Mouse (Mus musculus) hindbrain, embryonic 12.5 days (tissue): Measurements from ENCODE around the gene Vcp. TPM values are rescaled to one million over a fixed set of nuclear protein-coding genes. Genes with fewer than 3 reads are reported as not detected.

Experiments used
- ATAC-seq: fragments of 200-750 bp; cut with Nextera tagmentation; 2 replicates; pipeline ENCODE4 v1.8.0; 2017; ENCODE audit warnings: moderate TSS enrichment; ENCODE audit not compliant: low FRiP score
- H3K27ac ChIP-seq: fragments of 300-500 bp; sonication (generic); 2 replicates; pipeline ENCODE4 v1.5.1; 2016; ENCODE audit warnings: mild to moderate bottlenecking
- H3K27me3 ChIP-seq: fragments of 300-500 bp; sonication (generic); 2 replicates; pipeline ENCODE4 v1.6.1; 2016; ENCODE audit warnings: mild to moderate bottlenecking
- H3K36me3 ChIP-seq: fragments of 300-500 bp; sonication (generic); 2 replicates; pipeline ENCODE4 v1.6.1; 2016; ENCODE audit warnings: mild to moderate bottlenecking
- H3K4me1 ChIP-seq: fragments of 300-500 bp; sonication (generic); 2 replicates; pipeline ENCODE4 v1.6.1; 2016
- H3K4me2 ChIP-seq: fragments of 300-500 bp; sonication (generic); replicated peaks from 2 replicates; pipeline ENCODE4 v1.6.1; 2016; ENCODE audit warnings: mild to moderate bottlenecking
- H3K4me3 ChIP-seq: fragments of 300-500 bp; sonication (generic); 2 replicates; pipeline ENCODE4 v1.5.1; 2016; ENCODE audit warnings: mild to moderate bottlenecking
- H3K9ac ChIP-seq: fragments of 300-500 bp; sonication (generic); 2 replicates; pipeline ENCODE4 v1.6.1; 2016; ENCODE audit warnings: mild to moderate bottlenecking, moderate library complexity
- H3K9me3 ChIP-seq: fragments of 300-500 bp; sonication (generic); replicated peaks from 2 replicates; pipeline ENCODE4 v1.6.1; 2016; ENCODE audit warnings: mild to moderate bottlenecking
- WGBS: fragments of 180-500 bp; shearing (Covaris S2); methylation state at CpG from one replicate; pipeline ENCODE4 v1.1.7; 2016; 5-methylcytosine and 5-hydroxymethylcytosine counted together
- polyA plus RNA-seq: library from polyadenylated mRNA; unstranded; fragments of >200 nt; fragmentation: Nextera tagmentation; extraction: Ambion mirVana; gene quantifications from 2 replicates; pipeline ENCODE4 v1.2.1, GENCODE M21; 2016

Gene Vcp
- polyA plus RNA-seq, 1 experiment from 2014 or later: 626 TPM

DNA sequence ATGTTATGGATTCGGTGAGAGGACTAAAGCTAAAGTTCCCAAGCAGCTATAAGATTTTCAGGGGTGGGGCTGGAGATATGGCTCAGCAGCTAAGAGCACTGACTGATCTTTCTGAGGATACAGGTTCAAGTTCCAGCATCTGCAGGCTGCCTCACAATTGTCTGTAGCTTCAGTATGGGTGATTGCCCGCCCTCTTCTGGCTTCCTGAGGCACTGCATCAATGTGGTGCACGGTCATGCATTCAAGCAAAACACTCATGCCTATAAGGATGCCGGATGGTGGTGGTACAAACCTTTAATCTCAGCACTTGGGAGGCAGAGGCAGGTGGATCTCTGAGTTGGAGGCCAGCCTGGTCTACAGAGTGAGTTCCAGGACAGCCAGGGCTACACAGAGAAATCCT is 38.7 kb downstream of the Vcp start:
- ATAC-seq: no peak
- 33% methylated on average over 4 of the region's 4 CpGs for WGBS
- no peaks in the 10 kb centered on the region for H3K27me3 ChIP-seq
- H3K27ac ChIP-seq: no peak overlapping the region
- no peaks in the 10 kb centered on the region for H3K9me3 ChIP-seq
- peaks cover 10% of the 10 kb centered on the region for H3K4me1 ChIP-seq
- no peak overlapping the region for H3K4me3 ChIP-seq
- peaks cover 23% of the 10 kb centered on the region for H3K36me3 ChIP-seq
- H3K4me2 ChIP-seq: no peak overlapping the region
- no peak overlapping the region for H3K9ac ChIP-seq

DNA sequence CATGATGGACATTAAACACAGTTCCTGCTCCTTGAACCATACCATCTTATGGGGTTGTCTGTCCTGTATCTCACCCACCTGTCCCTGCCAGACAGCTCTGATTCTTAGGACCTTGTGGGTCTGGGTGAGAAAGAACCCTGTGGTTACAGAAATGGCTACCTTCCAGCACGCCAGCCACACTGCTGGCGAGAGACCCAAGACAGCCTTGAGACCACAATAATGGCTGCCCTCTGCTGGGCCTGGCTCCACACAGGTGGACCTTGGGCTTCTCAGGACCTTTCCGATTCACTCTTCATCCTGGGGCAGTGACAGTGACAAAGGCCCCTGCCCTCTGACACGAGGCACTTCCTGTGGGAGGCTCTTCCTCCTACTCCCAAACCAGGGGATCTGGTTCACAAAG is 40.9 kb downstream of the Vcp start:
- Histone ChIP-seq H3K4me1 (peaks cover 8% of the 10 kb centered on the region), H3K4me2 (no peak overlapping the region), H3K9ac (no peak overlapping the region), H3K27ac (no peak overlapping the region), H3K4me3 (no peak overlapping the region), H3K36me3 (peaks cover 35% of the 10 kb centered on the region), H3K9me3 (no peaks in the 10 kb centered on the region), H3K27me3 (no peaks in the 10 kb centered on the region)
- WGBS: 78% methylated on average over 4 of the region's 4 CpGs
- no peak for ATAC-seq

DNA sequence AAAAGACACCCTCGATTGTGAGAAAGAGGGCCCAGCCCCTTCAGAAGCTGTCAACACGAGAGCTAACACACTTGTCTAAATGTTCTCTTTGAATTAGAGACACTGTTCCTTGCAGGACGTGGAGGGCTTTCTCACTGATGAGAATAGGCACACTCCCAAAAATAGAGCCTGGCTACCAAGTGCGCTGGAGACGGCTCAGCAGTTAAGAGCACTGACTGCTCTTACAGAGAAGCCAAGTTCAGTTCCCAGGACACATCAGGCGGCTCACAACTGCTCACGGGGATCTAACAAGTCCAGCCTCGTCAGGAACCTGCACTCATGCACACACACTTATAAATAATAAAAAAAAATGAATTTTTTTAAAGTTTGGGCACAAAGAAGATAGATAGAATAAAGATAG is 41.4 kb downstream of the Vcp start:
- Histone ChIP-seq H3K27ac (no peak overlapping the region), H3K9ac (no peak overlapping the region), H3K4me2 (no peak overlapping the region), H3K4me1 (peaks cover 13% of the 10 kb centered on the region), H3K4me3 (no peak overlapping the region), H3K9me3 (no peaks in the 10 kb centered on the region), H3K36me3 (peaks cover 35% of the 10 kb centered on the region), H3K27me3 (no peaks in the 10 kb centered on the region)
- no peak for ATAC-seq
- WGBS: 78% methylated on average over 8 of the region's 8 CpGs

DNA sequence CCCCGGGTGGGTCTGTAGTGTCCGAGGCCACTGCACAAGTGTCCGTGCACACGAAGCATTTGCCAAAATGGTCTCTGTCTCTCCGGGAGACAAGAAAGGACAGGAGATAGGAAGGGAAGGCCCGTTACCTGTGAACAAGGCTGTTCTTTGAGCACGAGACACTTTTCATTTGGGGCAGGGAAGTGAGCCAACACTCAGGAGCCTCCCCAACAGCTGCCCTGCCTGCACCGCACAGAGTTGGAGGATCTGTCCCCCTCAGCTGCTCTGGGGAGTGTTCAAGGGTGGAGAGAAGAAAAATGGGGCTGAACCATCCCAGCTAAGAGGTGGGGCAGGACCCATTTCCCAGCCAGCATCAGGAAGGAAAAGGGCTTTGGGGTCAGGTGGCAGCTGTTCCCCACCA is 42.3 kb downstream of the Vcp start:
- ATAC-seq: no peak
- H3K9me3 ChIP-seq: no peaks in the 10 kb centered on the region
- H3K4me3 ChIP-seq: no peak overlapping the region
- H3K36me3 ChIP-seq: peaks cover 35% of the 10 kb centered on the region
- no peak overlapping the region for H3K9ac ChIP-seq
- no peak overlapping the region for H3K4me2 ChIP-seq
- H3K4me1 ChIP-seq: peaks cover 22% of the 10 kb centered on the region
- H3K27ac ChIP-seq: no peak overlapping the region
- whole genome bisulfite sequencing: 88% methylated on average over 8 of the region's 8 CpGs
- H3K27me3 ChIP-seq: no peaks in the 10 kb centered on the region

DNA sequence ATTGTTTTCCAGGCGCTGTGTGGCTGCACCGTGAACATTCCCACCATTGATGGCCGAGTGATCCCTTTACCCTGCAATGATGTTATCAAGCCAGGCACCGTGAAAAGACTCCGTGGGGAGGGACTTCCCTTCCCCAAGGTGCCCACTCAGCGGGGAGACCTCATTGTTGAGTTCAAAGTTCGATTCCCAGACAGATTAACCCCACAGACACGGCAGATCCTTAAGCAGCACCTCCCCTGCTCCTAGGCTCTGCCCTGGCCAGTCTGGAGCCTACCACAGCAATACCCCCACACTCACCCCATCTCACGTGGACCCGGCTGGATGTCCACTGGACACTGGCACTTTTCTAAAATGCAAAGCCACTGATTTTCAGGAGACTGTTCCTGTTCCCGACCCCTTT is 43.0 kb downstream of the Vcp start:
- Histone ChIP-seq H3K27ac (no peak overlapping the region), H3K4me1 (peaks cover 29% of the 10 kb centered on the region), H3K27me3 (no peaks in the 10 kb centered on the region), H3K9ac (no peak overlapping the region), H3K4me2 (no peak overlapping the region), H3K9me3 (no peaks in the 10 kb centered on the region), H3K4me3 (no peak overlapping the region), H3K36me3 (peaks cover 35% of the 10 kb centered on the region)
- whole genome bisulfite sequencing: 82% methylated on average over 11 of the region's 11 CpGs
- ATAC-seq: no peak

DNA sequence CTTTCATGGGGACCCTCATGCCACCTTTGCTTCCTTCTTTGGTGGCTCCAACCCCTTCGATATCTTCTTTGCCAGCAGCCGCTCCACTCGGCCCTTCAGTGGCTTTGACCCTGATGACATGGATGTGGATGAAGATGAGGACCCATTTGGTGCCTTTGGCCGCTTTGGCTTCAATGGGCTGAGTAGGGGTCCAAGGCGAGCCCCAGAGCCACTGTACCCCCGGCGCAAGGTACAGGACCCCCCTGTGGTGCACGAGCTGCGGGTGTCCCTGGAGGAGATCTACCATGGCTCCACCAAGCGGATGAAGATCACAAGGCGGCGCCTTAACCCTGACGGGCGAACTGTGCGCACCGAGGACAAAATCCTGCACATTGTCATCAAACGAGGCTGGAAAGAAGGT is 43.7 kb downstream of the Vcp start:
- Histone ChIP-seq H3K4me1 (peaks cover 36% of the 10 kb centered on the region), H3K27me3 (no peaks in the 10 kb centered on the region), H3K9me3 (no peaks in the 10 kb centered on the region), H3K4me2 (no peak overlapping the region), H3K27ac (no peak overlapping the region), H3K36me3 (peaks cover 35% of the 10 kb centered on the region), H3K4me3 (no peak overlapping the region), H3K9ac (no peak overlapping the region)
- no peak for ATAC-seq
- 93% methylated on average over 17 of the region's 17 CpGs for WGBS

DNA sequence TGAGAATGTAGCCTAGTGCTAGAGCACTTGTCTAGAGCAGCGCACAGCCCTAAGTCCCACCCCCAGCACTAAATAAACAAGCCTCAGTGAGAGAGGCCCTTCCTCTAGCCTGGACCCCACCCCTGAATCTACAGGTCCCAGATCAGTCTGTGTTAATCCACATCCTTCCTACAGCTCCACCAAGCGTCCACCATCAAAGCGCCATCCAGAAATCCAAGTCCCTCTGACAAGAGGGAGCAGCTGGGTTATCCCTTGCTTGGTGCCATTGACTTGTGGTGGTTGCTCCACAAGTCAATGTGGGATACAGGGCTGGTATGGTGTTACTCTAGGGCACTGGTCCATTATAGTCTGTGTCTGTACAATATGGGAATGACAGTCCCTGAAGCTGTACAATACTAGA is 45.1 kb downstream of the Vcp start:
- no peak overlapping the region for H3K4me3 ChIP-seq
- peaks cover 35% of the 10 kb centered on the region for H3K36me3 ChIP-seq

DNA sequence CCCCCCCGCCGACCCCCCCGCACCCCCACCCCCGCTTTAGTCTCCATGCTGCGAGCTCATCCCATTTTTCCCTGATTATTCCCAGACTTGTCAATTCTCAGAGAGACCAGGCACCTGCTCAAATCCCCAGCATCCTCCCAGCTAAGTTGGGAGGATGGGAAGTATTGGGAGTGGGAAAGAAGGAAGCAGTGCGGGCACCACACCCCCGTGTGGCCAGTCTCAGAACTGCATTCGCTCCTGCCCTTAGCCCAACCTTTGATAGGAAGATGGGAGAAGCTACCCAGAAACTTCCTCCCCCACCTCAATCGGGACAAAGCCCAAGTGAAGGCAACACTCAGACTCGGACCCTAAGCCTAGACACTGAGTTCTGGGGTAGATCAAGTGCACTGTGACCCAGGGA is 46.0 kb downstream of the Vcp start:
- no peak for ATAC-seq
- Histone ChIP-seq H3K4me3 (peak overlapping the region; percentile 11), H3K9me3 (no peaks in the 10 kb centered on the region), H3K4me2 (peak overlapping the region; percentile 94), H3K4me1 (peaks cover 52% of the 10 kb centered on the region), H3K9ac (peak overlapping the region; percentile 94; the same call in 1 of the 2 replicates), H3K27me3 (no peaks in the 10 kb centered on the region), H3K27ac (peak overlapping the region; percentile 88), H3K36me3 (peaks cover 35% of the 10 kb centered on the region)
- WGBS: 7% methylated on average over 10 of the region's 10 CpGs

More for the DNA sequence above, 45.1 kb downstream of the Vcp start:
- H3K9ac ChIP-seq: no peak overlapping the region
- no peaks in the 10 kb centered on the region for H3K27me3 ChIP-seq
- ATAC-seq: no peak
- H3K4me2 ChIP-seq: no peak overlapping the region
- no peaks in the 10 kb centered on the region for H3K9me3 ChIP-seq
- no peak overlapping the region for H3K27ac ChIP-seq
- 91% methylated on average over 3 of the region's 3 CpGs for WGBS
- H3K4me1 ChIP-seq: peaks cover 50% of the 10 kb centered on the region

DNA sequence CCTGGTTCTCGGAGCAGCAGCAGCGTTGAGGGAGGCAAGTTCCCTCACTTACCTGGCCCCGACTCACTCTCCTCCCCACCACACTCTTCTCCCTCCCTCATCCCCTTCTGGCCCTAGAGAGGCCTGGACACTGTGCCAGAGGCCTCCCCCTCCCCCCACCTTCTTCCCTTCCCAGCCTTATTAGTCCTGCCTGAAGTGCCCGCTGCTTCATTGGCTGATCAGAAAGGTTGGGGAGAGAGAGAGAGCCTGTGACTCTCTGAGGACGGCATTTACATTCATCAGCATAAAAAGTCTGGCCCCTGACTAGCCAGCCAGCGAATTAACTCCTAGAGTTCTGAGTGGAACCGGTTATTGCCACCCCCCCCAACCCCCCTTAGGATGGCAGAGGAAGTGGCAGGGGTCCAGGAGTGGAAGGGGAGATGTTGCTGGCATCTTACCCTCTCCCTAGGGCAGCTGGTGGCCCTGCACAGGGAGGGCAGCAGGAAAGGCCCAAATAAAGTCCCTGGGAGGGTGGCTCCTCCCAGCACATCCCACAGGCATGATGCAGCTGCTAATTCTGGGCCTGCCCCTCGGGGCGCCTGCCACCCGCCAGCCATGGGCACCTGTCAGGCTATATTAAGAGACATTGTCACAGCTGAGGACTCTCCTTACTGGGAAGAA is 46.7 kb downstream of the Vcp start:
- 21% methylated on average over 10 of the region's 10 CpGs for WGBS

DNA sequence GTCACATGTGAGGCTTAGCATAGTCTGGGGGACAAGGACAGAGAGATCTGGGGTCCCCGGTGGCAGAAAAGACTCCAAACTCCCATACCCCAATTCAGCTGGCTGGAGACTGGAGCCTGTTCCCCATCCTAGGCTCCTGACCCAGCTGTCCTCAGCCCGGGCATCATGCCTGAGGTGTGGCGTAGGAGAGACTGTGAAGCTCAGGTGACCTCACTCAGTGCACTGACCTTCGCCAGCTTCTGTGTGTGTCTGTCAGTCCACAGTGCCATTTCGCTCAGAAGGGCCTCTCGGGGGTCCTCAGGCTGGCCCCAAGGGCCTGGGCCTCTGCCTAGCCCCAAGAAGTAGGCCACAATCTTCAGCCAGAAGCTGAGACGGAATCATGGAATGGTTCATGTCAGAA is 47.7 kb downstream of the Vcp start:
- H3K27ac ChIP-seq: peak overlapping the region; percentile 88
- H3K36me3 ChIP-seq: peaks cover 21% of the 10 kb centered on the region
- H3K27me3 ChIP-seq: no peaks in the 10 kb centered on the region
- 83% methylated on average over 7 of the region's 7 CpGs for WGBS
- no peak for ATAC-seq
- H3K4me2 ChIP-seq: peak overlapping the region; percentile 94
- H3K4me3 ChIP-seq: peak overlapping the region; percentile 11
- H3K9me3 ChIP-seq: no peaks in the 10 kb centered on the region
- H3K4me1 ChIP-seq: peaks cover 69% of the 10 kb centered on the region
- peak overlapping the region; percentile 94 for H3K9ac ChIP-seq

More for the DNA sequence above, 46.7 kb downstream of the Vcp start:
- Histone ChIP-seq H3K9ac (peak overlapping the region; percentile 94), H3K9me3 (no peaks in the 10 kb centered on the region), H3K27me3 (no peaks in the 10 kb centered on the region), H3K4me1 (peaks cover 59% of the 10 kb centered on the region), H3K36me3 (peaks cover 30% of the 10 kb centered on the region), H3K4me2 (peak overlapping the region; percentile 94), H3K27ac (peak overlapping the region; percentile 88), H3K4me3 (peak overlapping the region; percentile 11)
- ATAC-seq: peak; percentile 33

DNA sequence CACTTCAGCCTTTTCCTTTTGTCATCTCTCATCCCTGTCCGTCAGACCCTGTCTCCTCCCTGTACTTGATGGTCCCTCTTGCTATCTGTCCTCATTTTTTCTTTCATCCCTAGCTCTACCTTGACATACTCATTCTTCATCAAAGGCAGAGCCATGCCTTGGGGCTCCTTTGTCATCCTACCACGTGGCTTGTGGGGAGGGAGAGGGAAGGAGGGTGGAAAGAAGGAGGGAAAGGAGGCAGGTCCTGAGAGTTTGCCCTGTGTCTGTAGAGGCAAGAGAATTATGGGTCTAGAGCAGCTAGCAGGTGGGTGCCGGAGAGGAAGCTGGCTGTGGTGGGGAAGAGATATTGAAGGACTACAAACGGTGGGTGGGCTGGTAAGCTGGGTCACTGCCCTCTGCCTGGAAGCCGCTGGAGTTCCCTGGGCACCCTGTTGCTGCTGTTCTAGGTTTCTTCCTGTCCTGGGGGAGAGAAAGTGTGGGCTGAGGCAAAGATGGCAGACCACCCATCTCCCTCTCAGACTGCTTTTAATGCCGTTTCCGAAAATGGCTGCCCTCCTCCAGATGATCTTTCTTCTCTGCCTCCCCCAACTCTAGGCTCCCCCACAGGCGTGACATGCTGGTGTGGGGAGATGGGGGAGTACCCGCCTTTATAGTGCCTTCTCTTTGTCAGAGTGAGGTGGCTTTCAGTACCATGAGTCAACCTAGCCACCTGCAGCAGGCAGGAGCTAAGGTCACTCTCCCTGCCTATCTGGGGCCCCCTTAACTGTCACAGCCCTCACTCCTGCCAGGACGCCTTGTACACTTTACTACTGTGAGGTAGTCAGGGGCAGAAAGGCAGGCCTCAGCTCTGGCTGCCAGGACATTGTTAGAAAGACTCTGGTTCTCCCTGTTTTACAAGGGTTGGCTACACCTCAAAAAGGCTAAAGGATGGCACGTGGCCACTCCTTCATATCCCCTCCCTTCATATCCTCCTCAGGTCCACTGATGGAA is 48.8 kb downstream of the Vcp start:
- Histone ChIP-seq H3K9ac (peak overlapping the region; percentile 94), H3K9me3 (no peaks in the 10 kb centered on the region), H3K4me1 (peaks cover 79% of the 10 kb centered on the region), H3K36me3 (peaks cover 11% of the 10 kb centered on the region), H3K27ac (0 out of 2 replicates have a peak overlapping the region, but pooled peaks have one; percentile 24), H3K4me3 (peak overlapping the region; percentile 73), H3K27me3 (no peaks in the 10 kb centered on the region), H3K4me2 (peak overlapping the region; percentile 94)
- 64% methylated on average over 11 of the region's 11 CpGs for WGBS
- no peak for ATAC-seq

DNA sequence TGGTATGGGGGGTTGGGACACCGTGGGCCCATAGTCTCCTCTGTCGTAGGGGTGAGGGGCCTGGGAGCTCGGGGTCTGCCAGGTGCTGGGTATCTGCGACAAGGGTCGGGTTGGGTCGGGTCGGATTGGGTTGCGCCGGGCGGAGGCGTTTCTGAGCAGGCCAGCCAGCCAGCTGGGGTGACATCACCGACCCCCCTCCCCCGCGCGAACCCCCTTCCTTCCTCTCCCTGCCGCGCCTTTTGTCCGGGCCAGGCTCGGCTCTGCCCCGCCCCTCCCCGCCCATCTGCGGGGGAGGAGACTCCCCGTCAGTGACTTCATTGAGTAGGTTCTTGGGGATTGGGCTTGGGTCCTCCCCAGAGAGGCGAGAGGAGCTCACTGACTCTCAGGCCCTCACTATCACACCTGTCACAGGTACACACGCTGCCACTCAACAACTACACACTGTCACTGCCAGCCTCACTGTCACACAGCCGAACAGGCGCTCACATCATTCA is 50.2 kb downstream of the Vcp start:
- Histone ChIP-seq H3K27ac (peak overlapping the region; percentile 96), H3K36me3 (peaks cover 7% of the 10 kb centered on the region; the same call in 1 of the 2 replicates), H3K4me1 (peaks cover 84% of the 10 kb centered on the region), H3K4me2 (peak overlapping the region; percentile 94), H3K9me3 (no peaks in the 10 kb centered on the region), H3K4me3 (peak overlapping the region; percentile 73), H3K27me3 (no peaks in the 10 kb centered on the region), H3K9ac (peak overlapping the region; percentile 94)
- WGBS: under 1% methylated on average over 20 of the region's 27 CpGs
- peak; percentile 68 for ATAC-seq
